Mouse (Mus musculus) E14TG2a.4 (cell line): ENCODE results near the gene Rinl.

Experiments
- H3K27me3 ChIP-seq: 2 replicates; pipeline ENCODE4 v1.6.1; 2014; ENCODE audit warnings: low read length, control low read depth; ENCODE audit not compliant: insufficient read depth
- H3K36me3 ChIP-seq: 2 replicates; pipeline ENCODE4 v1.6.1; 2014; ENCODE audit warnings: low read length, control low read depth; ENCODE audit not compliant: insufficient read depth
- H3K4me1 ChIP-seq: replicated peaks from 2 replicates; pipeline ENCODE4 v1.6.1; 2014; ENCODE audit warnings: low read depth, low read length, control low read depth
- H3K4me3 ChIP-seq: replicated peaks from 2 replicates; pipeline ENCODE4 v1.5.1; 2014; ENCODE audit warnings: mild to moderate bottlenecking, low read length
- H3K9me3 ChIP-seq: 2 replicates; pipeline ENCODE4 v1.6.1; 2014; ENCODE audit warnings: low read length, control low read depth
- CTCF ChIP-seq: conservative IDR thresholded peaks from 2 replicates; pipeline ENCODE4 v1.5.1; 2014; ENCODE audit warnings: low read length
- NANOG ChIP-seq: IDR thresholded peaks from 2 replicates; pipeline ENCODE4 v1.6.1; 2014; ENCODE audit warnings: borderline replicate concordance, low read length, mixed read lengths
- POU5F1 ChIP-seq: IDR thresholded peaks from 2 replicates; pipeline ENCODE4 v1.6.1; 2014; ENCODE audit warnings: low read length, borderline replicate concordance

Rinl gene

GRCm38 (mm10) chr7:28789235-28789634, 466 bp downstream of the Rinl start:
- Histone ChIP-seq H3K27me3 (no peaks in the 10 kb centered on the region), H3K36me3 (no peaks in the 10 kb centered on the region; the same call in 1 of the 2 replicates), H3K9me3 (no peaks in the 10 kb centered on the region), H3K4me1 (peaks cover 60% of the 10 kb centered on the region), H3K4me3 (peak overlapping the region; percentile 68)
- no peak for TF ChIP-seq POU5F1
- no peak for TF ChIP-seq NANOG
- TF ChIP-seq CTCF, result no peak

DNA sequence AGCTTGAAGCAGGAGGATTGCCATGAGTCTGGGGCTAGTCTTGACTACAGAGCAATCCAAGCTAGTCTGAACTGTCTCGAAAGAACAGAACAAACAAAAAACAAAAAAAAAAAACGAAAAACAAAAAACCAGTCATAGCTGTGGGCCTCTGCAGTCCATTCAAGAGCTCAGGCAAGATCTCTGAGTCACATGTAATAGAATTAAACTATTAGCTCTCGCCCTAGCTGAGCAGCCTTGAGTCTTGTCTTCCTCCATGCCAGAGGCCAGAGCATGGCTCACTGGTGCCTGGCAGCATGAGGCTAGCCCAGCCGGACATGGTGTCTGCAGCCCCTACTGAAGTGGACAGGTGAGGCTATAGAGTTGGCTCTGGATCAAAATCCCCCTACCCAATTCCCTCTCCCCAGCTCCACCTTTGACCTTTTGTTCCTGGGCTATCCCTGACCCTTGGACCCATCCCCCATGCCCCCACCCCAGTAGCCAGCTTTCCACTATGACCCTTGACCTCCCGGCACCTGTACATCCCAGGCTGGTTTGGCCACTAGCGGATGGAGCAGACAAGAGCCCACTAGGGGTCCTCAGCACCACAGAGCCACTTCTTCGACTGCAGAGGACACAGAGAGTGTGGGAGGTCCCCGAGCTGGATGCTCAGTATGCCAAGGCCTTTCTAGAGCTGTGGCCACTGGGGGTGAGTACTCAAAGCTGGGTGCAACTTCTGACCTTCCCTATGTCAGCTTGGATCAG, 1.5 kb downstream of the Rinl start:
- TF ChIP-seq POU5F1 (no peak), NANOG (no peak), CTCF (no peak; the same call in 1 of the 2 replicates)
- no peaks in the 10 kb centered on the region for H3K9me3 ChIP-seq
- peaks cover 62% of the 10 kb centered on the region for H3K4me1 ChIP-seq
- H3K36me3 ChIP-seq, result no peaks in the 10 kb centered on the region; the same call in 1 of the 2 replicates
- H3K4me3 ChIP-seq, result peak overlapping the region; percentile 68
- no peaks in the 10 kb centered on the region for H3K27me3 ChIP-seq

DNA sequence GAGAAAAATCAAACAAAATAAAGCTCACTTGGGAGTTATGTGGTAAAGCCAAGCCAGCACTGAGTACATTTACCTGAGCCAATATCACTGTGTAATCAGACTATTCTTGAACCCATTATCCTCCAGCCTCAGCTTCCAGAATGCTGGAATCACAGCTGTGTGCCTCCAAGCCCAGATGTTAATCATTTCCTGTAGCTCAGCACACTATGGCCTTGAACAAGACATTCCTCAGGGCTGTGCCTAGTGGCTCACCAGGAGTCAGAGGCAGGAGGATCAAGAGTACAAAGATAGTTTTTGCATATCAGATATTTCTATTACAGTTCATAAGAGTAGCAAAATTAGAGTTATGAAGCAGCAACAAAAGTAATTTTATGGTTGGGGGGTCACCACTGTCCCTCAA, 2.9 kb downstream of the Rinl start:
- TF ChIP-seq CTCF (no peak), NANOG (no peak), POU5F1 (no peak)
- Histone ChIP-seq H3K27me3 (no peaks in the 10 kb centered on the region), H3K4me1 (peaks cover 69% of the 10 kb centered on the region), H3K9me3 (no peaks in the 10 kb centered on the region), H3K4me3 (no peak overlapping the region), H3K36me3 (no peaks in the 10 kb centered on the region; the same call in 1 of the 2 replicates)

GRCm38 (mm10) chr7:28792391-28793185, 3.8 kb downstream of the Rinl start:
- H3K4me3 ChIP-seq, result peak overlapping the region; percentile 11; the same call in 1 of the 2 replicates
- no peaks in the 10 kb centered on the region for H3K27me3 ChIP-seq
- TF ChIP-seq CTCF (no peak), NANOG (no peak), POU5F1 (no peak)
- H3K4me1 ChIP-seq, result peaks cover 76% of the 10 kb centered on the region
- peaks cover 5% of the 10 kb centered on the region for H3K36me3 ChIP-seq
- no peaks in the 10 kb centered on the region for H3K9me3 ChIP-seq

DNA sequence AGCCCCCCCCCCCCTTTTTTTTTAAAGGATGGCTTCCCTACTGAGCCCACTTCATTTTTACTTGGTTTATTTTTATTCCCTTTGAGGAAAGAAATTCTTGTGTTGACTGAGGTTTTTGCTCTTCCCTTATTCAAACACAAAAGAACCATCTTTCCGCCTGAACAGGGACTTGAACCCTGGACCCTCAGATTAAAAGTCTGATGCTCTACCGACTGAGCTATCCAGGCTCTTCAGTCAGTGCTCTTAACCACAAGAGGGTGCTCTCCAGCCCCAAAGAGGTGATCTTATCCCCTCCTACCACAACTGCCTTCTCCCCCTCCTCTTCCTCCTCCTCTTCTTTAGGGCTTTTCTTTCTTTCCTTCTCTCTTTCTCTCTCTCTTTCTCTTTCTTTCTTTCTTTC, 5.1 kb downstream of the Rinl start:
- H3K36me3 ChIP-seq, result peaks cover 18% of the 10 kb centered on the region
- TF ChIP-seq NANOG (no peak), CTCF (peak; percentile 33)
- no peak overlapping the region for H3K4me3 ChIP-seq
- no peaks in the 10 kb centered on the region for H3K27me3 ChIP-seq
- no peaks in the 10 kb centered on the region for H3K9me3 ChIP-seq
- peaks cover 79% of the 10 kb centered on the region for H3K4me1 ChIP-seq

DNA sequence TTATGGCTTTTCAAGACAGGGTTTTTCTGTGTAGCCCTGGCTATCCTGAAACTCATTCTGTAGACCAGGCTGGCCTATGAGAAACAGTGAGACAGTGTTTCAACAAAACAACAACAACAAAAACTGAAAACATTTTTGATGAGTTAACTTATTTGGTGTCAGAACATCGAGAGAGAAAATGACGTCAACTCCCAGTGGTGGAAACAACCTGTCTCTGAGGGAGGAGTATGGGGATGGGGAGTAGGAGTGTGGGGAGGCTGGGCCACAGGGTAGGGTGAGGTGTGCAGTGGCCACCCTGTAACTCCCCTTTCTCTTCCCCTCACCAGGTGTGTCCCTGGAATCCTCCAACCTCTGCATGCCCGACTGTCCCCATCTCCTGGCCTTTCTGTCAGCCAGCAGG, 5.7 kb downstream of the Rinl start:
- no peak for TF ChIP-seq CTCF
- H3K27me3 ChIP-seq, result no peaks in the 10 kb centered on the region
- peaks cover 24% of the 10 kb centered on the region for H3K36me3 ChIP-seq
- peaks cover 74% of the 10 kb centered on the region for H3K4me1 ChIP-seq
- 0 out of 2 replicates have a peak overlapping the region, but pooled peaks have one; percentile 17 for H3K4me3 ChIP-seq
- no peaks in the 10 kb centered on the region for H3K9me3 ChIP-seq

DNA sequence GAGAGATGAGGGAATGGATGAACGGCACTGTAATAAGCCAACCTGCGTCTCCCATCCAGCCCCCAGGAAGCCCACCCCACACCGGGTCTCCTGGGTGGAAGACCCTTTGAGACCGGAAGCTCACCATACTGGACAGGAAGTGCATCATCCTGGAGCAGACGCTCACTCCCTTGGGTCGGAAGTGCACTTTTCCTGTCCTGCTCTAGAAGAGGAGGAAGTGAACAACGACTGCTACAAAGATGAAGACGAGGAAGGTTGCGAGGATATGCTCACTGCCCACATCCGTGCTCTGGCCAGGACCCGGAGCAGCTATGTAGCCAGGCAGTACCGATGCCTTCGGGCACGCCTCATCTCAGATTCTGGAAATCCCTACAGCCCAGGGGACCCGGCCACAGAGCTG, 7.1 kb downstream of the Rinl start:
- Histone ChIP-seq H3K27me3 (no peaks in the 10 kb centered on the region), H3K9me3 (no peaks in the 10 kb centered on the region), H3K4me1 (peaks cover 74% of the 10 kb centered on the region), H3K36me3 (peaks cover 35% of the 10 kb centered on the region), H3K4me3 (peak overlapping the region; percentile 84)
- TF ChIP-seq POU5F1 (no peak), CTCF (no peak), NANOG (no peak)

DNA sequence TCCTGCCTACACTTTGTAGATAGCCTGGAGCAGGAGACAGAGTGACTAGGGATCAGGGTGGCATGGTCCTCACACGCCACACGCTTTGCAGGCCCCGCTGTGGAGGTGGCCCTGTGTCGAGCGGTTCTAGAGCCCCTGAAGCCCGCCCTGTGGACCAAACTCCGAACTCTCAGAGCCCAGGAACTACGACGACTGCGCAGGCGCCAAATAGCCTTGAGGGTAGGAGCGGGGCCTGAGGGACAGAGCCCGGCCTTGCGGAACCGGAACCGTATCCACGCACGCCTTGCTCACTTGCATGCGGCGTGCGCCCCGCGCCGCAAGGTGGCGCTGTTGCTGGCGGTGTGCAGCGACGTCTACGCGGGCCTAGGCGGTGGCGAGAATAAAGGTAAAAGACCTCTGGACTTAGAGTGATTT, 7.8 kb downstream of the Rinl start:
- H3K9me3 ChIP-seq, result no peaks in the 10 kb centered on the region
- H3K4me3 ChIP-seq, result peak overlapping the region; percentile 84
- TF ChIP-seq CTCF (no peak; the same call in 1 of the 2 replicates), POU5F1 (no peak), NANOG (no peak)
- peaks cover 74% of the 10 kb centered on the region for H3K4me1 ChIP-seq
- peaks cover 35% of the 10 kb centered on the region for H3K36me3 ChIP-seq
- H3K27me3 ChIP-seq, result no peaks in the 10 kb centered on the region

DNA sequence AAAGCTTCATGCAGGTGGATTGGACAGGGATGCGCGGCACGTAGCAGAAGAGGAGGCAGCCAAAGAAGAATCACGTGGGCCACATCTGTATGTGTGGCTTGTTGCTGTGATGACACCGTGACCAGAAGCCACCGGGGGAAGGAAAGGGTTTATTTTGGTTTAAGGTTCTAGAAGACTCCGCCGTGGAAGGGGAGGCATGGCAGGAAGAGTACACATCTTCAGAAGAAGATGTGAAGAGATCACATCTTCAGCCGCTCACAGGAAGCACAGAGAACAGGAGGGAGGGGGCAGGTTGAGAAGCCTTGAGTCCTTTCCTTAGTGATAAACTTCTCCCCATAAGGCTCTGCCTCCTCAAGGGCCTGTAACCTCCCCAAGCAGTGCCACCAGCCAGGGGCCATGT, 11.2 kb downstream of the Rinl start:
- no peak for TF ChIP-seq NANOG
- no peak for TF ChIP-seq CTCF
- TF ChIP-seq POU5F1, result no peak

More for the DNA sequence above, 11.2 kb downstream of the Rinl start:
- H3K4me3 ChIP-seq, result no peak overlapping the region
- peaks cover 84% of the 10 kb centered on the region for H3K4me1 ChIP-seq
- peaks cover 35% of the 10 kb centered on the region for H3K36me3 ChIP-seq
- H3K9me3 ChIP-seq, result no peaks in the 10 kb centered on the region
- no peaks in the 10 kb centered on the region for H3K27me3 ChIP-seq
